Mouse (Mus musculus): ENCODE data around the gene Lmcd1.

- no peak for TF ChIP-seq TAL1 (IDR thresholded peaks at IDR 0.05; ENCODE audit: low read length)
- no peak for TF ChIP-seq GATA1 (IDR thresholded peaks at IDR 0.05; ENCODE audit: low read length)
Observed at GRCm38 (mm10) chr6:112273501-112274205, at the start of gene Lmcd1.

Data from erythroblast, embryonic 14.5 days (primary cell).